Mouse (Mus musculus): ENCODE data around the gene Olfr243. TPM values are rescaled to one million over a fixed set of nuclear protein-coding genes. Genes with fewer than 3 reads are reported as not detected.

The Olfr243 gene
- not detected in 2 replicates for total RNA-seq (2023)

DNA sequence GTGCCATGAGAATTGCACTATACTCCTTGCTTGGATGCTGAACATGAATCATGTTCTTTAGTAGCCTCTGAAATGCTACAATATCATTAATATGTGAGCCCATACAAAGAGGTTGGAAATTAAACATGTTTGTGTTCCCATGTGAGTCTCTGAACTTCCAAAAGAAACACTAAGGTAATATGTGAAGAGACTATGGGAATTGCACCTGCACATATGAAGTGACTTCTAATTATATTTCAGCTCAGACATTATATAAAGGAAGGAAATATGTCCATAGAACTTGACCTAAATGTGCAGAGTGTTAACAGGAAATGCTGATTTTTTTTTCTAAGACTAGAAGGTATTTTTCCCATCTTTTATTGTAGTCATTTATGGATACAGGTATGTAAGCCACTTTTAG is at the start of gene Olfr243:
Gene Olfr243, plus strand, starts transcription at position 301 of the 400 bp plus-strand sequence.

DNA sequence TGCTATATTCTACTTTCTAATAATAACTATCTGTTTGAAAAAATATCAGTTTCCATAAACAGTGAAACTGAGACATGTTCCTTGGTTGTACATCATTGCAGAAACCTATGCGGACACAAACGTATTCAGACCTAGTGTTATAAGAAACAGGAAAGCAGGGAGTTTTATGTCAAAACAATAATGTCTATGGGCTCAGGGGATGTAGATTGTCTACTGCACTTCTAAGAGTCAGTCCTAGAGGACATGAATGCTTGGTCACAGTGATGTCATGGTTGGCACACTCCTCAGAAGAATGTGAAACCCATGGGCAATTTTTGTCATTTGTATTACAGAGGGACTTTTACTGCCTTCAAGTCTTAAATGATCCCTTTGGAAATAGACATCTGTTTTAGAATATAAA is 43.4 kb upstream of the Olfr243 start, which contains the start of gene Olfr624:
Gene Olfr624, minus strand, starts transcription at position 101 of the 400 bp plus-strand sequence.

DNA sequence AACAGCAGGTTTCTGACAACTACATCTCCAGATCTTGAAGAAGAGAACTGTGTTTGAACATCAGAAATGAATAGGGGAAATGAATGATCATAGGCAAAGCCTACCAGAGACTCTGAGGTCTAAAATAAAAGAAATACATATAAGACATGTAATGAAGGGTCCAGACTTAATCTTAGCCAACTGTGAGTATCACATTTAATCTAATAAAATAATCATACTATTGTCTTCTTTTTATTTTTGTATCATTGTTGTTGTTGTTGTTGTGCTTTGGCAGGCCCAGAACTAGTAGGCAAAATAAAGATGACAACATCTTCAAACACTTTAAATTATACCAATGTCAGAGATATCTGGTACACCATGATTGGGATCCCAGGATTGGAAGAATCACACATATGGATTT is 32.1 kb upstream of the Olfr243 start, which contains the start of gene Olfr625-ps1:
Gene Olfr625-ps1, plus strand, starts transcription at position 301 of the 400 bp plus-strand sequence.

DNA sequence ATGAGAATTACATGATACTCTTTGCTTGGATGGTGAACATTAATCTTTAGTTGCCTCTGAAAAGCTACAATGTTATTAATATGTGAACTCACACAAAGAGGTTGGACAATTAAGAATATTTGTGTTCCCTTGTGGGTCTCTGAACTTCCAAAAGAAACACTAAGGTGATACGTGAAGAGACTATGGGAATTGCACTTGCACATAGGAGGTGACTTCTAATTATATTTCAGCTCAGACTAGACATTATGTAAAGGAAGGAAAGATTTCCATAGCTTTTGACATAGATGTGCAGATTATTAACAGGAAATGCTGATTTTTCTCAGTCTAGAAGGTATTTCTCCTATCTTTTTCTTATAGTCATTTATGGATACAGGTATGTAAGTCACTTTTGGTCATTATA is 15.6 kb downstream of the Olfr243 start, which contains the start of gene Olfr628:
Gene Olfr628, plus strand, starts transcription at position 301 of the 400 bp plus-strand sequence.

DNA sequence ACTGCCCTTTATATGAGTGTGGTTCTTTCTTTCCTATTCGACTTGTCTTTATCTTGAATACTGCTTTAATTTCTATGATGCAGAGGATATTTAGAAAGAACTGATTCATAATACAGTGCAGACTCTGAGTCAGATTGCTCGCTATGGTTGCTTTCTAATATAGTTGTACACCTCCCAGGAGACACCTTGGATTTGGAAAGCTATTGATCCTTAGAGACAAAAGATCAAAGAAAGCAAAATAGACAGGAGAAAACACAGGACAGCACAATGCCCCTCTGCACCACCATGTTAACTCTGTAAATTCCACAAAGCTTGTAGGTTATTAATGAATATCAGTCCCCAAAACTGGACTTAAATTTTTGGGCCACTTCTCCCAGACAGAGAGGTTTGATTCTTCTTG is 30.4 kb downstream of the Olfr243 start, which contains the start of gene Olfr629:
Gene Olfr629, minus strand, starts transcription at position 101 of the 400 bp plus-strand sequence.

DNA sequence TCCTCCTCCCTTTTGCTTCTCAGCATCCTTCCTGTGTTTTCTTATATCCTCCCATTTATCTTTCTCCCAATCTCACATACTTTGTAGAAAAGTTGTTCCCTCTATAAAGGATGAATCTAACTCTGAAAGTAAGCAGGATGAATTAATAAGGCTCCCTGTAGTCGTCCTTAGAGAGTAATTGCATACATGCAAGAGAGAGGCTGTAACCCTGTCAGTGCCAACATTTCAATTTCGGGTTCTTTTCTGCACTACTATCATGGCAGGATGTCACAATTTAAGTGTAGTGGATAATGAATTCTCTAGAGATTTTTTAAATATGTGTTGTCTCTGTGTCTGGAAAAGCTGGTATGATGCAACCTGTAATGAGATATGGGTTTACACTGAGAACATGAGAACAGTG is 42.8 kb downstream of the Olfr243 start, which contains the start of gene Olfr630:
Gene Olfr630, minus strand, starts transcription at position 101 of the 400 bp plus-strand sequence.

Other genes with a start within 250 kb of the Olfr243 start
- gene Olfr608, start 244.8 kb upstream of the Olfr243 start, total RNA-seq (2023) = not detected in 2 replicates
- not detected in 2 replicates for gene Olfr609, start 216.6 kb upstream of the Olfr243 start, total RNA-seq (2023)
- not detected in 2 replicates for gene Olfr610, start 202.5 kb upstream of the Olfr243 start, total RNA-seq (2023)
- not detected in 2 replicates for gene Olfr611, start 193.8 kb upstream of the Olfr243 start, total RNA-seq (2023)
- not detected in 2 replicates for gene Olfr612, start 172.0 kb upstream of the Olfr243 start, total RNA-seq (2023)
- gene Olfr613, start 166.6 kb upstream of the Olfr243 start, total RNA-seq (2023) = not detected in 2 replicates
- not detected in 2 replicates for gene Olfr615, start 158.6 kb upstream of the Olfr243 start, total RNA-seq (2023)
- not detected in 2 replicates for gene Olfr616, start 145.5 kb upstream of the Olfr243 start, total RNA-seq (2023)
- not detected in 2 replicates for gene Olfr617, start 141.6 kb upstream of the Olfr243 start, total RNA-seq (2023)
- gene Olfr618, start 124.6 kb upstream of the Olfr243 start, total RNA-seq (2023) = not detected in 2 replicates
- gene Olfr619, start 114.1 kb upstream of the Olfr243 start, total RNA-seq (2023) = not detected in 2 replicates
- not detected in 2 replicates for gene Olfr620, start 102.1 kb upstream of the Olfr243 start, total RNA-seq (2023)
- not detected in 2 replicates for gene Olfr622, start 72.0 kb upstream of the Olfr243 start, total RNA-seq (2023)
- not detected in 2 replicates for gene Olfr623, start 51.0 kb upstream of the Olfr243 start, total RNA-seq (2023)
- gene Olfr624, start 43.5 kb upstream of the Olfr243 start, total RNA-seq (2023) = not detected in 2 replicates
- not detected in 2 replicates for gene Olfr625-ps1, start 32.0 kb upstream of the Olfr243 start, total RNA-seq (2023)
- gene Olfr628, start 15.7 kb downstream of the Olfr243 start, total RNA-seq (2023) = not detected in 2 replicates
- gene Olfr629, start 30.3 kb downstream of the Olfr243 start, total RNA-seq (2023) = not detected in 2 replicates
- not detected in 2 replicates for gene Olfr630, start 42.7 kb downstream of the Olfr243 start, total RNA-seq (2023)
- gene Olfr69, start 56.9 kb downstream of the Olfr243 start, total RNA-seq (2023) = not detected in 2 replicates
- not detected in 2 replicates for gene Olfr68, start 65.0 kb downstream of the Olfr243 start, total RNA-seq (2023)
- not detected in 2 replicates for gene Olfr67, start 77.2 kb downstream of the Olfr243 start, total RNA-seq (2023)
- gene Hbb-bt, start 99.3 kb downstream of the Olfr243 start, total RNA-seq (2023) = 16.2 and 21.8 TPM in 2 replicates
- gene Hbb-bs, start 113.4 kb downstream of the Olfr243 start, total RNA-seq (2023) = 59.0 and 111 TPM in 2 replicates
- gene Hbb-bh2, start 125.8 kb downstream of the Olfr243 start, total RNA-seq (2023) = not detected in 2 replicates
- gene Hbb-bh1, start 128.5 kb downstream of the Olfr243 start, total RNA-seq (2023) = not detected in 2 replicates
- gene Hbb-y, start 138.5 kb downstream of the Olfr243 start, total RNA-seq (2023) = not detected in 2 replicates
- not detected in 2 replicates for gene Olfr66, start 171.6 kb downstream of the Olfr243 start, total RNA-seq (2023)
- not detected in 2 replicates for gene Olfr64, start 179.8 kb downstream of the Olfr243 start, total RNA-seq (2023)
- gene Olfr65, start 188.8 kb downstream of the Olfr243 start, total RNA-seq (2023) = not detected in 2 replicates
- gene Olfr631, start 214.2 kb downstream of the Olfr243 start, total RNA-seq (2023) = not detected in 2 replicates
- not detected in 2 replicates for gene Olfr632, start 219.7 kb downstream of the Olfr243 start, total RNA-seq (2023)
- not detected in 2 replicates for gene Olfr633, start 229.8 kb downstream of the Olfr243 start, total RNA-seq (2023)

All from neutrophil, adult 65 days (primary cell).